Comparison of ENCODE assay signal across 17 mouse cellular contexts in the genomic region with DNA sequence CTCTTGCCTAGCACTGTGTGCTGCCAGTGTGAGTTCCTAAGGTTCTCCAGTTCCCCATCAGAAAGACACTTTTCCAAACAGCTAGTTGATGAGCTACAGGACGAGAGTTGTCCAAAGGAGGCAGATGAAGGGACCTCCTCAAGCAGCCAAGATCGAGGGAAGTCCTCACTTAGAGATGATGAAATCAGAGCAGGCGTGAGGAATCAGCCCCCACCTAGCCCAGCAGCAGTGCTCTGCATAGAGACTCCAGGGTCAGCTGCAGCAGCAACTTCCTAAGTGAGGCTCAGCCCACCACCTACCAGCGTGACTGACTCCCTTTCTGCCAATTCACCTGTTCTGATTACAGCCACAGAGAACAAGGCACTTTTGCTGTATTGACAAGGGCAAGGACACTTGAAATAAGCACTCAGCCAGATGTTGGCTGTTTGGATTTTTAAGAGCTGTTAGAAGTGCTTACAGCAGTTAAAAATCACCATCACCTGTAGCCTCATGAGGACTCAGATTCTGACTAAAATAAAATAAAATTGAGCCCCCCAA.
DNase-seq lines count a peak whose midpoint lies in the region; ATAC-seq lines count a peak whose summit lies in the region.
"Had no signal": no experiment of that assay in that cellular context is flagged by ENCODE, and none has a peak within 500 bp of the region (broad histone marks: within the 10 kb centered on the region; RNA-seq: fewer than 3 reads in every experiment).

No protein-coding gene starts in this region.

- peaks cover 17% of the 10 kb centered on the region for H3K4me1 ChIP-seq in hindbrain, embryonic 14.5 days (replicated peaks; ENCODE audit: control insufficient read depth, insufficient read depth, low read length)

- H3K9me3 ChIP-seq in hindbrain, embryonic 14.5 days (ENCODE audit: control insufficient read depth, low read length): no peaks in the 10 kb centered on the region
- H3K9me3 ChIP-seq: heart, embryonic 13.5 days had no signal

- ATAC-seq in hindbrain, embryonic 14.5 days (ENCODE audit: low FRiP score): no peak
- ATAC-seq in megakaryocyte-erythroid progenitor cell, adult 5-6 weeks (replicated peaks; ENCODE audit: low FRiP score, low TSS enrichment, poor library complexity, severe bottlenecking): no peak

- H3K9ac ChIP-seq in hindbrain, embryonic 14.5 days: peak overlapping the region; percentile 42
- H3K9ac ChIP-seq: heart, embryonic 13.5 days; liver, embryonic 14.5 days had no signal

- peak overlapping the region; percentile 87 for H3K4me3 ChIP-seq in hindbrain, embryonic 14.5 days (replicated peaks; ENCODE audit: low read length)
- H3K4me3 ChIP-seq: erythroblast, embryonic 14.5 days; heart, embryonic 13.5 days had no signal

- peak overlapping the region; percentile 87 for H3K4me2 ChIP-seq in hindbrain, embryonic 14.5 days (replicated peaks)

- peak; percentile 91 for DNase-seq in heart, adult 11 months
- no peak for DNase-seq in heart, adult 8-10 months (ENCODE audit: low spot score)
- peak; percentile 43 for DNase-seq in brain, adult 2 months (ENCODE audit: low read depth, low spot score)
- no peak for DNase-seq in hindbrain, embryonic 14.5 days (ENCODE audit: low spot score)
- DNase-seq in lung, postnatal 25 days (ENCODE audit: low spot score): peak; percentile 61
- no peak for DNase-seq in ovary, adult 18-20 months (ENCODE audit: low spot score)
- DNase-seq in Muller cell, postnatal 12 days (ENCODE audit: inconsistent ontology term): no peak
- DNase-seq: B cell, adult 2 months; cerebellum, postnatal 25 days; gastrocnemius, postnatal 14 days; kidney, postnatal 14 days; thymus, postnatal 25 days had no signal

- H3K36me3 ChIP-seq in hindbrain, embryonic 14.5 days (replicated peaks; ENCODE audit: control insufficient read depth, insufficient read depth): peaks cover 20% of the 10 kb centered on the region
- H3K36me3 ChIP-seq: G1E; heart, embryonic 13.5 days had no signal

- no peak overlapping the region for H3K27ac ChIP-seq in hindbrain, embryonic 14.5 days
- H3K27ac ChIP-seq: heart, embryonic 13.5 days; liver, embryonic 14.5 days had no signal

- no peaks in the 10 kb centered on the region for H3K27me3 ChIP-seq in hindbrain, embryonic 14.5 days (ENCODE audit: control insufficient read depth, insufficient read depth, low read length)

- WGBS in hindbrain, embryonic 14.5 days: 49% methylated on average over 4 of the region's 4 CpGs

Comparison
In these comparisons a context has a peak if more than half of its experiments do, and no peak if none do; other contexts are left out.
1. DNase-seq: peak in heart, adult 11 months (single experiment), brain, adult 2 months (single experiment) and lung, postnatal 25 days (single experiment); none in heart, adult 8-10 months (single experiment), hindbrain, embryonic 14.5 days (single experiment), ovary, adult 18-20 months (single experiment) and Muller cell, postnatal 12 days (single experiment).